Mouse (Mus musculus): ENCODE measurements at regions not wholly inside any gene's neighbourhood (a gene's known extent, or its start where the extent isn't known, plus 50 kb on each side); places are given as distances from the start of the nearest gene placed in this dataset.

DNA sequence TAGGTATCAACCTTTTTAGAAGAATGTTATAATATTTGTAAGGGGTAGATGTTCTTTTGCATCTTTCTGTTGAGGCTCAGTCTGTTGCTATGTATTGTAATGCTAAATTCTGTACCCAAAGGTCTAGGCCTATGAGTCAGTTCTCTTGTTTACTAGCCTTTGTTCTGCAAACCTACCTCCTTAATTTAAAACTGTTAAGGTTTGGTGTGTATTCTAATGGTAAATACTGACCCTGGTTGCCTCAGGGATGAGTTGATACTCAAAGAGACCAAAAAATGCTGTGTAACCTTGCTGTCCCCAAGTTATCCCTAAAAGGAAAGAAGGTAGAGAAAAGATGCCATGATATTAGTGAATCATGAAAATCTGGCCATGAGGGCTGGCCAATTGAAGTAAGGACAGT, 433.4 kb upstream of the Man1a start:
- Histone ChIP-seq H3K9me3 (ENCODE audit: control insufficient read depth, low read length) (no peaks in the 10 kb centered on the region), H3K27me3 (ENCODE audit: control insufficient read depth, insufficient read depth, low read length) (no peaks in the 10 kb centered on the region), H3K4me1 (ENCODE audit: control insufficient read depth, insufficient read depth, low read length) (no peaks in the 10 kb centered on the region), H3K4me3 (ENCODE audit: low read depth, low read length) (no peak overlapping the region), H3K36me3 (ENCODE audit: control insufficient read depth, insufficient read depth, low read length) (no peaks in the 10 kb centered on the region), H3K27ac (ENCODE audit: low read depth, low read length) (no peak overlapping the region), H3K4me2 (ENCODE audit: low read depth) (no peak overlapping the region), H3K9ac (ENCODE audit: low read length) (no peak overlapping the region)
- no peak for DNase-seq (ENCODE audit: low spot score)
- no peak for ATAC-seq (ENCODE audit: insufficient read depth, low FRiP score, low TSS enrichment)
